Mouse (Mus musculus): Measurements from ENCODE around the gene Olfr872. TPM values are rescaled to one million over a fixed set of nuclear protein-coding genes. Genes with fewer than 3 reads are reported as not detected.
"Not testable (repeated sequence)": the region's sequence is repeated elsewhere in the genome, so short reads cannot be mapped to it uniquely, and the experiment has no call there.

Olfr872 gene
- polyA plus RNA-seq (2014; fragmentation: Nextera tagmentation; extraction: Ambion mirVana), result not detected in 2 replicates

- H3K36me3 ChIP-seq (ENCODE audit: control insufficient read depth, insufficient read depth, low read length), result no peaks in the 10 kb centered on the region
These were observed at the start of gene Olfr872 for GRCm38 (mm10) chr9:20236819-20237218. Olfr872 (plus strand) TSS chr9:20237119.

DNA sequence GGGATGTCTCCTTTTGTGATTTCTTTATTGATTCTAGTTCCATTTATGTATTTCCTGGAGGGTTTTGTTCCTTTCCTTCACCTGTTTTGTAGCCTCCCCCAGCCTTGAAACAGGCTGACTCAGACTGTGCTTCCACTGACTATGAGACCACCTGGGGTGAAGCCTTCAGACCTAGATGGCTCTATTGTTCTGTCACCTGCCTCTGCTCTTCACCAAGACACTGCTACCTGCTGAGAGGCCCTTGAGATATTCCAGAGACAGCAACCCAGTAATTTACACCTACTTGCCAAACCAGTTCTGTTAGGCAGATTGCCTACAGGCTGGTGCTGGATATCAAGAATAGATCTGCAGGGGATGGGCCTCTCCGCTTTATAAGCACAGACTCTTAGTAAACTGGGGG, 34.8 kb upstream of the Olfr872 start:
- Histone ChIP-seq H3K27me3 (replicated peaks; ENCODE audit: control insufficient read depth, insufficient read depth, low read length) (no peaks in the 10 kb centered on the region), H3K9ac (ENCODE audit: low read depth, low read length) (no peak overlapping the region), H3K4me2 (ENCODE audit: low read depth, low read length) (no peak overlapping the region), H3K9me3 (ENCODE audit: control insufficient read depth, low read length) (no peaks in the 10 kb centered on the region), H3K4me3 (ENCODE audit: low read depth, low read length) (no peak overlapping the region), H3K4me1 (ENCODE audit: control insufficient read depth, insufficient read depth, low read length) (no peaks in the 10 kb centered on the region), H3K27ac (replicated peaks; ENCODE audit: low read depth, low read length) (no peak overlapping the region), H3K36me3 (ENCODE audit: control insufficient read depth, insufficient read depth, low read length) (no peaks in the 10 kb centered on the region)
- no peak for ATAC-seq (ENCODE audit: low read depth)
- 73% methylated on average over 1 of the region's 1 CpGs for WGBS
- DNase-seq (ENCODE audit: low spot score), result peak; percentile 13

More at GRCm38 (mm10) chr9:20236819-20237218, at the start of gene Olfr872:
- H3K4me2 ChIP-seq (ENCODE audit: low read depth, low read length), result no peak within 1 kb of the TSS
- no peak within 1 kb of the TSS for H3K9ac ChIP-seq (ENCODE audit: low read depth, low read length)
- H3K9me3 ChIP-seq (ENCODE audit: control insufficient read depth, low read length), result no peaks in the 10 kb centered on the region
- H3K27ac ChIP-seq (replicated peaks; ENCODE audit: low read depth, low read length), result no peak within 1 kb of the TSS
- ATAC-seq (ENCODE audit: low read depth), result no peak
- H3K4me3 ChIP-seq (ENCODE audit: low read depth, low read length), result no peak within 1 kb of the TSS
- H3K27me3 ChIP-seq (replicated peaks; ENCODE audit: control insufficient read depth, insufficient read depth, low read length), result no peaks in the 10 kb centered on the region
- H3K4me1 ChIP-seq (ENCODE audit: control insufficient read depth, insufficient read depth, low read length), result no peaks in the 10 kb centered on the region
- no peak for DNase-seq (ENCODE audit: low spot score)

GRCm38 (mm10) chr9:20203413-20203984, 33.4 kb upstream of the Olfr872 start:
- H3K4me1 ChIP-seq (ENCODE audit: control insufficient read depth, insufficient read depth, low read length); H3K36me3 ChIP-seq (ENCODE audit: control insufficient read depth, insufficient read depth, low read length); H3K4me3 ChIP-seq (ENCODE audit: low read depth, low read length); H3K4me2 ChIP-seq (ENCODE audit: low read depth, low read length); H3K27ac ChIP-seq (replicated peaks; ENCODE audit: low read depth, low read length); H3K27me3 ChIP-seq (replicated peaks; ENCODE audit: control insufficient read depth, insufficient read depth, low read length); ATAC-seq (ENCODE audit: low read depth); H3K9ac ChIP-seq (ENCODE audit: low read depth, low read length); H3K9me3 ChIP-seq (ENCODE audit: control insufficient read depth, low read length); DNase-seq (ENCODE audit: low spot score): not testable (repeated sequence)
- 81% methylated on average over 7 of the region's 7 CpGs for WGBS

DNA sequence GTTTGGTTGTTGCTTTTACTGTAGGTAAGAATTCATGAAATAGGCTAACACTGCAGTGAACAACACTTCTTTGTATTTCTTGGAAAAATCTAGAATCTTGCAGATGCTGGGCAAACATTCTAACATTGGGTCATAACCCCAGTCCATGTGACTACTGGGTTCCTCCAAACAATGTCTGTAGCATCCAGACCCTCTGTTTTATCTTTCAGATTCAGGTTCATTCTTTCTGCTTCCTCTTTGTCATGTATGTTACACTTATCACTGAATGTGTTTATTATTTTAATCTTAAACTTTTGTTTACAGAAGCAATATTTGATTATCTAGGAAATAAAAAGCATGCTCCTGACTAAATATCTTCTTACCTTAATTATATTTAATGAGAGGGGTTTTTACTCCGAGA, 26.1 kb upstream of the Olfr872 start:
- H3K27ac ChIP-seq (replicated peaks; ENCODE audit: low read depth, low read length), result no peak overlapping the region
- no peaks in the 10 kb centered on the region for H3K4me1 ChIP-seq (ENCODE audit: control insufficient read depth, insufficient read depth, low read length)
- no peak for DNase-seq (ENCODE audit: low spot score)
- 41% methylated on average over 1 of the region's 1 CpGs for WGBS
- H3K36me3 ChIP-seq (ENCODE audit: control insufficient read depth, insufficient read depth, low read length), result no peaks in the 10 kb centered on the region
- no peak for ATAC-seq (ENCODE audit: low read depth)
- no peaks in the 10 kb centered on the region for H3K27me3 ChIP-seq (replicated peaks; ENCODE audit: control insufficient read depth, insufficient read depth, low read length)
- H3K4me2 ChIP-seq (ENCODE audit: low read depth, low read length), result no peak overlapping the region
- no peaks in the 10 kb centered on the region for H3K9me3 ChIP-seq (ENCODE audit: control insufficient read depth, low read length)
- H3K9ac ChIP-seq (ENCODE audit: low read depth, low read length), result no peak overlapping the region
- H3K4me3 ChIP-seq (ENCODE audit: low read depth, low read length), result no peak overlapping the region

- no peaks in the 10 kb centered on the region for H3K4me1 ChIP-seq (ENCODE audit: control insufficient read depth, insufficient read depth, low read length)
- DNase-seq (ENCODE audit: low spot score) (no peak), ATAC-seq (ENCODE audit: low read depth) (no peak)
- no peaks in the 10 kb centered on the region for H3K27me3 ChIP-seq (replicated peaks; ENCODE audit: control insufficient read depth, insufficient read depth, low read length)
- no peak overlapping the region for H3K4me3 ChIP-seq (ENCODE audit: low read depth, low read length)
- no peak overlapping the region for H3K4me2 ChIP-seq (ENCODE audit: low read depth, low read length)
- H3K36me3 ChIP-seq (ENCODE audit: control insufficient read depth, insufficient read depth, low read length), result no peaks in the 10 kb centered on the region
- 64% methylated on average over 2 of the region's 2 CpGs for WGBS
- no peak overlapping the region for H3K27ac ChIP-seq (replicated peaks; ENCODE audit: low read depth, low read length)
- no peaks in the 10 kb centered on the region for H3K9me3 ChIP-seq (ENCODE audit: control insufficient read depth, low read length)
- H3K9ac ChIP-seq (ENCODE audit: low read depth, low read length), result no peak overlapping the region
These were observed 25.4 kb upstream of the Olfr872 start for GRCm38 (mm10) chr9:20211477-20211876.

DNA sequence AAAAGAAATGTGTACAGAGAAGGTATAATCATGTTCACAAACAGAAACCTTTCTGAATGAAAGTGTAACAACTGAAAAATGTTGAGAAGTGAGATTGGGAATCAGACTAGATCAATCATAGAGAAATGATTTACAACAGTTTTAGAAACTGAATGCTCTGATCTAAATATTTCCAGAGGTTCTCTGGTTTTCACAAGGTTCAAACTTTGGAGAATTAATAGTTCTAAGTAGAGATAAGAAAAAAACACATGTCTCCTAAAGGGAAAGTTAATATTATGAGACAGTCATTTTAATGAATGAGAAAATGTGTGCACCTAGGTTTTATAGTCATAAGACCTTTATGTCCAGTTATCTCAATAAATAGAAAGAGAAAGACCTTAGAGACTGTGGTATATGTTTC, 25.0 kb upstream of the Olfr872 start, which contains the start of gene Olfr871:
Gene Olfr871, plus strand, starts transcription at position 301 of the 400 bp plus-strand sequence.
- Histone ChIP-seq H3K27ac (replicated peaks; ENCODE audit: low read depth, low read length) (no peak within 1 kb of the TSS), H3K36me3 (ENCODE audit: control insufficient read depth, insufficient read depth, low read length) (no peaks in the 10 kb centered on the region)
- ATAC-seq (ENCODE audit: low read depth), result no peak

DNA sequence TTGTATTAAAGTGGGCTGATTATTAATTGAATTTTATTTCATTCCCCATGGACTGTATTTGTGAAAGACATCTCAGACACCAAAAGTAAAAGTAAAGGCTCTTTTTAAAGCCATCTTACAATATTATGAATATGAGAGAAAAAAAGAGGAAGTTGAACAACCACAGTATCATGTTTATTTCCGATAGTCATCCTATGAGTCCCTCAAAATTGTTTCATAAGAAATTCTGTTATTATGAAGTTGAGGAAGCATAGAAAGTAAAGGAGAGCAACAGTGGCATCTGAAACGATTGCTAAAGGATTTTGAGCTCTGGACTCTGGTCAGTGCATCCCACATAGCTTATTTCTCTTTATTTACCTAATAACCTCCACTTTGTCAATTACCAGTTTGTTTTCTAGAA, 459 bp downstream of the Olfr872 start:
- ATAC-seq (ENCODE audit: low read depth) (no peak), DNase-seq (ENCODE audit: low spot score) (no peak)
- 68% methylated on average over 2 of the region's 2 CpGs for WGBS

More for the DNA sequence above, 25.0 kb upstream of the Olfr872 start, which contains the start of gene Olfr871:
- no peak for DNase-seq (ENCODE audit: low spot score)
- no peak within 1 kb of the TSS for H3K4me3 ChIP-seq (ENCODE audit: low read depth, low read length)
- H3K27me3 ChIP-seq (replicated peaks; ENCODE audit: control insufficient read depth, insufficient read depth, low read length), result no peaks in the 10 kb centered on the region
- no peak within 1 kb of the TSS for H3K9ac ChIP-seq (ENCODE audit: low read depth, low read length)
- no peaks in the 10 kb centered on the region for H3K9me3 ChIP-seq (ENCODE audit: control insufficient read depth, low read length)
- H3K4me1 ChIP-seq (ENCODE audit: control insufficient read depth, insufficient read depth, low read length), result no peaks in the 10 kb centered on the region
- H3K4me2 ChIP-seq (ENCODE audit: low read depth, low read length), result no peak within 1 kb of the TSS

GRCm38 (mm10) chr9:20282051-20282450, 45.1 kb downstream of the Olfr872 start, which contains the start of gene Olfr39:
Olfr39 (plus strand) TSS chr9:20282351.
- 75% methylated on average over 1 of the region's 1 CpGs for WGBS
- no peaks in the 10 kb centered on the region for H3K4me1 ChIP-seq (ENCODE audit: control insufficient read depth, insufficient read depth, low read length)
- no peak within 1 kb of the TSS for H3K27ac ChIP-seq (replicated peaks; ENCODE audit: low read depth, low read length)
- ATAC-seq (ENCODE audit: low read depth) (no peak), DNase-seq (ENCODE audit: low spot score) (no peak)
- H3K4me3 ChIP-seq (ENCODE audit: low read depth, low read length), result no peak within 1 kb of the TSS
- H3K9me3 ChIP-seq (ENCODE audit: control insufficient read depth, low read length), result peaks cover 3% of the 10 kb centered on the region; the same call in 1 of the 2 replicates
- no peak within 1 kb of the TSS for H3K4me2 ChIP-seq (ENCODE audit: low read depth, low read length)
- H3K36me3 ChIP-seq (ENCODE audit: control insufficient read depth, insufficient read depth, low read length), result no peaks in the 10 kb centered on the region
- no peak within 1 kb of the TSS for H3K9ac ChIP-seq (ENCODE audit: low read depth, low read length)
- no peaks in the 10 kb centered on the region for H3K27me3 ChIP-seq (replicated peaks; ENCODE audit: control insufficient read depth, insufficient read depth, low read length)

More for the DNA sequence above, 459 bp downstream of the Olfr872 start:
- Histone ChIP-seq H3K4me3 (ENCODE audit: low read depth, low read length) (no peak overlapping the region), H3K4me1 (ENCODE audit: control insufficient read depth, insufficient read depth, low read length) (no peaks in the 10 kb centered on the region), H3K9me3 (ENCODE audit: control insufficient read depth, low read length) (no peaks in the 10 kb centered on the region), H3K9ac (ENCODE audit: low read depth, low read length) (no peak overlapping the region), H3K27me3 (replicated peaks; ENCODE audit: control insufficient read depth, insufficient read depth, low read length) (no peaks in the 10 kb centered on the region), H3K4me2 (ENCODE audit: low read depth, low read length) (no peak overlapping the region), H3K36me3 (ENCODE audit: control insufficient read depth, insufficient read depth, low read length) (no peaks in the 10 kb centered on the region), H3K27ac (replicated peaks; ENCODE audit: low read depth, low read length) (no peak overlapping the region)

DNA sequence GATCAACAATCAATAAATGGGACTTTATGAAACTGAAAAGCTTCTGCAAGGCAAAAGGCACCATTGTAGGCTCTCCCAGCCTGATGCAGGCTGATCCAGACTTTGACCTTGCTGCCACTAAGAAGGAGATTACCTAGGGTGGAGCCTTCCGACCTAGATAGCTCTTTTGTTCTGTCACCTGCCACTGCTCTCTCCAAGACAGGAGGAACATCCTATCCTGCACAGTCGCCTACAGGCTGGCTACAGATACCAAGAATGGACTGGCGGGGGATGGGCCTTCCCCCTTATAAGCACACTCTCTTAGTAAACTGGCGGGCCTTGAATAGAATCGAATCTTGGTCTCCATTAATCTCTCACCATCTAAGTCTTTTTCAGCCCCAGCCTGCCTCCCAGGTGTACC, 58.6 kb downstream of the Olfr872 start:
- H3K36me3 ChIP-seq (ENCODE audit: control insufficient read depth, insufficient read depth, low read length); ATAC-seq (ENCODE audit: low read depth); H3K4me1 ChIP-seq (ENCODE audit: control insufficient read depth, insufficient read depth, low read length); H3K9ac ChIP-seq (ENCODE audit: low read depth, low read length); DNase-seq (ENCODE audit: low spot score); H3K4me3 ChIP-seq (ENCODE audit: low read depth, low read length); H3K4me2 ChIP-seq (ENCODE audit: low read depth, low read length); H3K9me3 ChIP-seq (ENCODE audit: control insufficient read depth, low read length); H3K27ac ChIP-seq (replicated peaks; ENCODE audit: low read depth, low read length); H3K27me3 ChIP-seq (replicated peaks; ENCODE audit: control insufficient read depth, insufficient read depth, low read length): not testable (repeated sequence)
- 69% methylated on average over 5 of the region's 5 CpGs for WGBS

Data from embryonic facial prominence, embryonic 14.5 days (tissue).